Mouse (Mus musculus) lung, adult 2 months (tissue): ENCODE results near the gene Nrap.

Source experiments
- CTCF ChIP-seq: fragments of 200-500 bp; IDR thresholded peaks from 2 replicates; pipeline ENCODE4 v1.5.1; 2011; ENCODE audit warnings: mild to moderate bottlenecking, low read length, control low read depth; ENCODE audit not compliant: insufficient read depth
- POLR2A ChIP-seq: fragments of 200-500 bp; IDR thresholded peaks from 2 replicates; pipeline ENCODE4 v1.6.1; 2011; ENCODE audit warnings: low read depth, mild to moderate bottlenecking, control low read depth, low read length, borderline replicate concordance; ENCODE audit errors: extremely low read depth

- TF ChIP-seq CTCF: no peak
- no peak for TF ChIP-seq POLR2A
Measured at GRCm38 (mm10) chr19:56316531-56316930, 73.3 kb downstream of the Nrap start.
